Mouse (Mus musculus): Measurements from ENCODE around the gene Onecut1.

GRCm38 (mm10) chr9:74870960-74871688 lies 9.4 kb downstream of the Onecut1 start:
- TF ChIP-seq GATA1 (IDR thresholded peaks at IDR 0.05; ENCODE audit: low read length) (no peak), TAL1 (IDR thresholded peaks at IDR 0.05; ENCODE audit: low read length) (no peak)
